Mouse (Mus musculus): ENCODE measurements around the gene Dnase1l3.

GRCm38 (mm10) chr14:7978183-7978582, 16.2 kb downstream of the Dnase1l3 start:
- no peak for TF ChIP-seq GATA1 (IDR thresholded peaks at IDR 0.05; ENCODE audit: borderline replicate concordance, low read length)
- no peak for TF ChIP-seq FLI1 (IDR thresholded peaks at IDR 0.05; ENCODE audit: low read length)

Measured in megakaryocyte, embryonic 14.5 days (primary cell).